Mouse (Mus musculus) neural tube, embryonic 12.5 days (tissue): Measurements from ENCODE around the gene Gm13276. TPM values are rescaled to one million over a fixed set of nuclear protein-coding genes. Genes with fewer than 3 reads are reported as not detected.
"Not testable (repeated sequence)": the region's sequence is repeated elsewhere in the genome, so short reads cannot be mapped to it uniquely, and the experiment has no call there.

Source experiments
- ATAC-seq: fragments of 200-750 bp; cut with Nextera tagmentation; 2 replicates; pipeline ENCODE4 v1.8.0; 2017; ENCODE audit warnings: low read depth, mild to moderate bottlenecking, moderate TSS enrichment, moderate library complexity; ENCODE audit not compliant: low FRiP score
- H3K27ac ChIP-seq: fragments of 300-500 bp; sonication (generic); 2 replicates; pipeline ENCODE4 v1.5.1; 2016
- H3K27me3 ChIP-seq: fragments of 300-500 bp; sonication (generic); replicated peaks from 2 replicates; pipeline ENCODE4 v1.6.1; 2016; ENCODE audit warnings: mild to moderate bottlenecking
- H3K36me3 ChIP-seq: fragments of 300-500 bp; sonication (generic); 2 replicates; pipeline ENCODE4 v1.6.1; 2016; ENCODE audit warnings: mild to moderate bottlenecking
- H3K4me1 ChIP-seq: fragments of 300-500 bp; sonication (generic); 2 replicates; pipeline ENCODE4 v1.6.1; 2016
- H3K4me2 ChIP-seq: fragments of 300-500 bp; sonication (generic); replicated peaks from 2 replicates; pipeline ENCODE4 v1.6.1; 2016; ENCODE audit warnings: mild to moderate bottlenecking
- H3K4me3 ChIP-seq: fragments of 300-500 bp; sonication (generic); 2 replicates; pipeline ENCODE4 v1.5.1; 2016
- H3K9ac ChIP-seq: fragments of 300-500 bp; sonication (generic); 2 replicates; pipeline ENCODE4 v1.6.1; 2016; ENCODE audit warnings: mild to moderate bottlenecking
- H3K9me3 ChIP-seq: fragments of 300-500 bp; sonication (generic); 2 replicates; pipeline ENCODE4 v1.6.1; 2016; ENCODE audit warnings: mild to moderate bottlenecking
- WGBS: fragments of 180-500 bp; shearing (Covaris S2); methylation state at CpG from one replicate; pipeline ENCODE4 v1.1.7; 2016; 5-methylcytosine and 5-hydroxymethylcytosine counted together
- polyA plus RNA-seq: library from polyadenylated mRNA; unstranded; fragments of >200 nt; fragmentation: Nextera tagmentation; extraction: Ambion mirVana; gene quantifications from 2 replicates; pipeline ENCODE4 v1.2.1, GENCODE M21; 2016

Gene Gm13276
- polyA plus RNA-seq, 1 experiment from 2014 or later: not detected

- WGBS: 0% methylated on average over 24 of the region's 28 CpGs
- H3K4me3 ChIP-seq: peak overlapping the region; percentile 27
- ATAC-seq, H3K27me3 ChIP-seq, H3K36me3 ChIP-seq, H3K9ac ChIP-seq, H3K27ac ChIP-seq, H3K9me3 ChIP-seq, H3K4me1 ChIP-seq: not testable (repeated sequence)
- peak overlapping the region; percentile 59 for H3K4me2 ChIP-seq
Measured at GRCm38 (mm10) chr4:88760431-88760830, 25.1 kb upstream of the Gm13276 start.

- not testable (repeated sequence) for H3K27me3 ChIP-seq, H3K4me2 ChIP-seq, H3K36me3 ChIP-seq, H3K4me1 ChIP-seq, ATAC-seq, H3K9ac ChIP-seq, H3K27ac ChIP-seq, H3K9me3 ChIP-seq, H3K4me3 ChIP-seq
- 82% methylated on average over 6 of the region's 8 CpGs for WGBS
Measured at GRCm38 (mm10) chr4:88761776-88762175, 23.7 kb upstream of the Gm13276 start.

GRCm38 (mm10) chr4:88762341-88762740 is 23.2 kb upstream of the Gm13276 start:
- H3K27ac ChIP-seq, H3K9me3 ChIP-seq, H3K9ac ChIP-seq, H3K36me3 ChIP-seq, H3K4me3 ChIP-seq, ATAC-seq, H3K4me2 ChIP-seq, H3K27me3 ChIP-seq, H3K4me1 ChIP-seq: not testable (repeated sequence)
- WGBS: 63% methylated on average over 9 of the region's 9 CpGs

- not testable (repeated sequence) for H3K9me3 ChIP-seq, H3K27me3 ChIP-seq, H3K9ac ChIP-seq, H3K4me1 ChIP-seq, ATAC-seq, H3K36me3 ChIP-seq, H3K27ac ChIP-seq
- WGBS: 4% methylated on average over 31 of the region's 42 CpGs
- Histone ChIP-seq H3K4me3 (peak overlapping the region; percentile 27), H3K4me2 (peak overlapping the region; percentile 57)
Measured at GRCm38 (mm10) chr4:88763384-88764018, 22.0 kb upstream of the Gm13276 start.

GRCm38 (mm10) chr4:88773534-88773933 is 12.0 kb upstream of the Gm13276 start, which contains the start of gene Gm13290:
TSS of gene Gm13290 (plus strand) at chr4:88773834.
- H3K4me3 ChIP-seq, H3K4me1 ChIP-seq, H3K36me3 ChIP-seq, H3K27ac ChIP-seq, H3K9me3 ChIP-seq, H3K27me3 ChIP-seq, H3K4me2 ChIP-seq, H3K9ac ChIP-seq, ATAC-seq: not testable (repeated sequence)
- no CpG with 5 or more reads among the region's 32 CpGs for WGBS

- not testable (repeated sequence) for H3K27me3 ChIP-seq, H3K9ac ChIP-seq, H3K27ac ChIP-seq, H3K9me3 ChIP-seq, ATAC-seq, H3K4me2 ChIP-seq, H3K4me1 ChIP-seq, H3K36me3 ChIP-seq, H3K4me3 ChIP-seq
- WGBS: no CpG with 5 or more reads among the region's 29 CpGs
Measured at GRCm38 (mm10) chr4:88776622-88777021, 8.9 kb upstream of the Gm13276 start, which contains the start of gene Gm13289. TSS of gene Gm13289 (plus strand) at chr4:88776922.

GRCm38 (mm10) chr4:88779550-88779949 is 6.0 kb upstream of the Gm13276 start, which contains the start of gene Gm13272:
TSS of gene Gm13272 (plus strand) at chr4:88779850.
- ATAC-seq, H3K27me3 ChIP-seq, H3K9me3 ChIP-seq, H3K4me3 ChIP-seq, H3K9ac ChIP-seq, H3K4me1 ChIP-seq, H3K36me3 ChIP-seq, H3K4me2 ChIP-seq, H3K27ac ChIP-seq: not testable (repeated sequence)
- WGBS: no CpG with 5 or more reads among the region's 29 CpGs

- H3K27ac ChIP-seq, H3K4me3 ChIP-seq, H3K9me3 ChIP-seq, ATAC-seq, H3K4me1 ChIP-seq, H3K4me2 ChIP-seq, H3K36me3 ChIP-seq, H3K9ac ChIP-seq, H3K27me3 ChIP-seq: not testable (repeated sequence)
- WGBS: 52% methylated on average over 16 of the region's 18 CpGs
Measured at GRCm38 (mm10) chr4:88780320-88780719, 5.2 kb upstream of the Gm13276 start.

- not testable (repeated sequence) for H3K4me1 ChIP-seq, ATAC-seq, H3K9ac ChIP-seq, H3K27me3 ChIP-seq, H3K27ac ChIP-seq, H3K4me3 ChIP-seq, H3K36me3 ChIP-seq, H3K9me3 ChIP-seq
- peak within 1 kb of the TSS; percentile 44 for H3K4me2 ChIP-seq
- WGBS: 20% methylated on average over 5 of the region's 7 CpGs
Measured at GRCm38 (mm10) chr4:88781831-88782230, 3.7 kb upstream of the Gm13276 start, which contains the start of gene Ifnz. TSS of gene Ifnz (plus strand) at chr4:88782131.

- peak overlapping the region; percentile 44 for H3K4me2 ChIP-seq
- not testable (repeated sequence) for H3K9ac ChIP-seq, H3K9me3 ChIP-seq, H3K36me3 ChIP-seq, H3K27me3 ChIP-seq, H3K4me3 ChIP-seq, ATAC-seq, H3K4me1 ChIP-seq, H3K27ac ChIP-seq
- WGBS: under 1% methylated on average over 17 of the region's 31 CpGs
Measured at GRCm38 (mm10) chr4:88782335-88782734, 3.2 kb upstream of the Gm13276 start.

GRCm38 (mm10) chr4:88788402-88788801 is 2.9 kb downstream of the Gm13276 start, which contains the start of gene Gm13277:
TSS of gene Gm13277 (plus strand) at chr4:88788632.
- not testable (repeated sequence) for H3K27me3 ChIP-seq, H3K27ac ChIP-seq, H3K9me3 ChIP-seq, H3K36me3 ChIP-seq, H3K4me1 ChIP-seq, ATAC-seq, H3K4me2 ChIP-seq, H3K4me3 ChIP-seq, H3K9ac ChIP-seq
- WGBS: 0% methylated on average over 4 of the region's 28 CpGs

GRCm38 (mm10) chr4:88791250-88791649 is 5.7 kb downstream of the Gm13276 start, which contains the start of gene Gm13278:
TSS of gene Gm13278 (plus strand) at chr4:88791550.
- H3K27ac ChIP-seq, H3K4me3 ChIP-seq, H3K4me2 ChIP-seq, H3K27me3 ChIP-seq, H3K36me3 ChIP-seq, H3K9me3 ChIP-seq, ATAC-seq, H3K9ac ChIP-seq, H3K4me1 ChIP-seq: not testable (repeated sequence)
- WGBS: no CpG with 5 or more reads among the region's 28 CpGs
